ENCODE assay signal across 11 mouse cellular contexts in the genomic region with DNA sequence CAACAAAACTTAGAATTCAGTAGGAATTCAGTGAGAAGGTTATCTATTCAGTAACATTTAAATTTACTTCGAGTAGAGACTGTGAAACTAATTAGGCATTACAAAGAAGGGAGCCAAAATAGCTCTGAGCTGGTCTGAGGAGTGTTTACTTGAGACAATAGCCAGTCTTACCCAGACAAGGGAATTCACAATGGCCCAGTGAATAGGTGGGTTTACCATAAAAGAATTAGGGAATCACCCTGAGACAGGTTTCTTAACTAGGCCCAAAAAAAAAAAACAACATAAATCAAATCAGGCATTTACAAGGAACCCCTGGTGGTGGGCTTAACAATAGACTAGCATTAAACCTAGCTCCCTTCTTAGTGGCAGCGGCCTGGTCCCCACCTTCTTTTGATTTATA. TPM values are rescaled to one million over a fixed set of nuclear protein-coding genes. Genes with fewer than 3 reads are reported as not detected.
"Had no signal": no experiment of that assay in that cellular context is flagged by ENCODE, and none has a peak within 500 bp of the region (broad histone marks: within the 10 kb centered on the region; RNA-seq: fewer than 3 reads in every experiment).

No protein-coding gene starts in this region.

RNA-seq across cellular contexts. Expression of a gene that starts 17.5 kb away (rescaled TPM):
- total RNA-seq: left cerebral cortex, postnatal 10 days; left cerebral cortex, postnatal 14 days; left cerebral cortex, postnatal 25 days; left cerebral cortex, postnatal 36 days; left cerebral cortex, postnatal 4 days; liver, adult 2 months; megakaryocyte progenitor cell, adult 5-6 weeks; megakaryocyte, adult 5-6 weeks; megakaryocyte-erythroid progenitor cell, adult 5-6 weeks; midbrain, postnatal 0 days; monocyte, adult 5-6 weeks had no signal
